Mouse (Mus musculus) intestine, embryonic 15.5 days (tissue): ENCODE measurements at regions not wholly inside any gene's neighbourhood (a gene's known extent, or its start where the extent isn't known, plus 50 kb on each side); places are given as distances from the start of the nearest gene placed in this dataset.

Experiments used
- ATAC-seq: fragments of 200-750 bp; cut with Nextera tagmentation; 2 replicates; pipeline ENCODE4 v1.8.0; 2017; ENCODE audit warnings: moderate TSS enrichment, moderate library complexity
- H3K27ac ChIP-seq: fragments of 300-500 bp; sonication (generic); 2 replicates; pipeline ENCODE4 v1.5.1; 2015; ENCODE audit warnings: mild to moderate bottlenecking, inconsistent platforms
- H3K27me3 ChIP-seq: fragments of 300-500 bp; sonication (generic); replicated peaks from 2 replicates; pipeline ENCODE4 v1.6.1; 2015; ENCODE audit warnings: inconsistent platforms
- H3K36me3 ChIP-seq: fragments of 300-500 bp; sonication (generic); 2 replicates; pipeline ENCODE4 v1.6.1; 2015; ENCODE audit warnings: inconsistent platforms
- H3K4me1 ChIP-seq: fragments of 300-500 bp; sonication (generic); replicated peaks from 2 replicates; pipeline ENCODE4 v1.6.1; 2015; ENCODE audit warnings: inconsistent platforms
- H3K4me2 ChIP-seq: fragments of 300-500 bp; sonication (generic); replicated peaks from 2 replicates; pipeline ENCODE4 v1.6.1; 2015; ENCODE audit warnings: mild to moderate bottlenecking, inconsistent platforms
- H3K4me3 ChIP-seq: fragments of 300-500 bp; sonication (generic); replicated peaks from 2 replicates; pipeline ENCODE4 v1.5.1; 2015; ENCODE audit warnings: inconsistent platforms
- H3K9ac ChIP-seq: fragments of 300-500 bp; sonication (generic); 2 replicates; pipeline ENCODE4 v1.6.1; 2015; ENCODE audit warnings: inconsistent platforms
- H3K9me3 ChIP-seq: fragments of 300-500 bp; sonication (generic); 2 replicates; pipeline ENCODE4 v1.6.1; 2016; ENCODE audit warnings: inconsistent platforms
- WGBS: fragments of 180-500 bp; shearing (Covaris S2); methylation state at CpG from one replicate; pipeline ENCODE4 v1.1.7; 2015; 5-methylcytosine and 5-hydroxymethylcytosine counted together

DNA sequence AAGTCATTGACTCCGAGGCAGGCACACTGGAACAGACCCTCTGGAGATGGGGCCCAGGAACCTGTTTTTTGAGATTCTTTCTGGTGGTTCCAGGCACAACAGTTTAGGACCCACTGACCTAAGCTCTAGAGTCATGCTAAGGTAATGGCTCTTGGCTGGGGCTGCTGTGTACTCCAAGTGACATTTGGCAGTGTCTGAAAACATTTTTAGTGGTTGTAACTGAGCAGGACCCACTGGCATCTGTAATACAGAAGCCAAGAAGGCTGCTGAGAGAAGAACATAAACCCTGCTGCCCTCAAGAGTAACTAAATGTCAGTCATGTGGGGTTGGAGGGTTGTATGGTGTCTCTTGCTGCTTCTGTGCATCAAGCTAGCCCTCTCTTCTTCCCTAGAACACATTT, 73.1 kb upstream of the Gadd45a start:
- no peaks in the 10 kb centered on the region for H3K9me3 ChIP-seq
- no peak overlapping the region for H3K9ac ChIP-seq
- no peak for ATAC-seq
- WGBS = 69% methylated on average over 1 of the region's 1 CpGs
- no peak overlapping the region for H3K4me2 ChIP-seq
- no peak overlapping the region for H3K4me3 ChIP-seq
- H3K4me1 ChIP-seq = peaks cover 8% of the 10 kb centered on the region; the same call in 1 of the 2 replicates
- H3K27ac ChIP-seq = no peak overlapping the region
- no peaks in the 10 kb centered on the region for H3K36me3 ChIP-seq
- H3K27me3 ChIP-seq = no peaks in the 10 kb centered on the region

- H3K4me1 ChIP-seq = peaks cover 7% of the 10 kb centered on the region; the same call in 1 of the 2 replicates
- ATAC-seq = no peak
- WGBS = 62% methylated on average over 4 of the region's 4 CpGs
- H3K9ac ChIP-seq = no peak overlapping the region
- no peaks in the 10 kb centered on the region for H3K9me3 ChIP-seq
- H3K36me3 ChIP-seq = no peaks in the 10 kb centered on the region
- no peaks in the 10 kb centered on the region for H3K27me3 ChIP-seq
- no peak overlapping the region for H3K27ac ChIP-seq
- no peak overlapping the region for H3K4me3 ChIP-seq
- no peak overlapping the region for H3K4me2 ChIP-seq
Observed at GRCm38 (mm10) chr6:67109774-67110173, 72.5 kb upstream of the Gadd45a start.

GRCm38 (mm10) chr6:67107517-67107916, 70.3 kb upstream of the Gadd45a start:
- ATAC-seq = peak; percentile 82
- Histone ChIP-seq H3K36me3 (no peaks in the 10 kb centered on the region), H3K9ac (no peak overlapping the region), H3K4me3 (no peak overlapping the region), H3K9me3 (no peaks in the 10 kb centered on the region), H3K27me3 (no peaks in the 10 kb centered on the region), H3K4me1 (peaks cover 4% of the 10 kb centered on the region; the same call in 1 of the 2 replicates), H3K27ac (no peak overlapping the region), H3K4me2 (no peak overlapping the region)
- 61% methylated on average over 4 of the region's 4 CpGs for WGBS

DNA sequence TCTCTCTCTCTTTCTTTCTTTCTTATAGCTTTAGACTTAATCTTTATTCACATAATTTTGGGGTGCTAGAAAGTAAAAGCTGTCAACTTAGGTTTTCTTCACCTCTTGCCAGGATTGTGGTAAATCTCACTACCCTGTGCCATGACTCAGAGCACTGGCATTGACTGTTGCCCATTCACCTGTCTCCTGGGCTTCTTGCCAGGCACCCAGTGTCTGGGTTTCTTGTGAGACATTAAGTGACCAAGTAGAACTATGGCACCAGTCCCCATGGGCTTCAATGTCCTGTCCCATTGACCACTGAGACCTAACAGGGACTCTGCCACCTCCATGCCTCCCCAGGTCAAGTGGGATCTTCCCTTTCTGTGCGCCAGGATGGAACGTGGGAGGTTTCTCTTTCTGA, 69.2 kb upstream of the Gadd45a start:
- no peak overlapping the region for H3K4me3 ChIP-seq
- no peak overlapping the region for H3K9ac ChIP-seq
- peaks cover 11% of the 10 kb centered on the region for H3K4me1 ChIP-seq
- no peak overlapping the region for H3K4me2 ChIP-seq
- H3K36me3 ChIP-seq = no peaks in the 10 kb centered on the region
- H3K9me3 ChIP-seq = no peaks in the 10 kb centered on the region
- ATAC-seq = no peak
- H3K27me3 ChIP-seq = no peaks in the 10 kb centered on the region
- WGBS = 89% methylated on average over 2 of the region's 2 CpGs
- no peak overlapping the region for H3K27ac ChIP-seq

DNA sequence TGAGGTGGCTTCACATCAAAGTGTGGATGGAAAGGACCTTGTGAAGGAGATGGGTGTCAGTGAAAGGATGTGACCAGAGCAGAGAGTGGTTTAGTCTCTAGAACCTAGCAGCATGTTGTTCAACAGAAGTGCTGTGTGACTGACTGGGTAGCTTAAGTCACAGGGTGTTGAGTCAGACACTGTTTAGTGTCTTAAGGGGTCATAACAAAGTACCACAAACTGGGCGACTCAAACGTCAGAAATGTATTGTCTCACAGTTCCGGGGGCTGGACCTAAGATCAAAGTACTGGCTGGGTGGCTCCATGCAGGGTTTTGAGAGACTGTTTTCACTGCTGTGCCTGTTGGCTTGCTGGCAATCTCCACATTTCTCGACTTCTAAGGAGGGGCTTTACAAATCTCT, 68.1 kb upstream of the Gadd45a start:
- WGBS = 14% methylated on average over 4 of the region's 4 CpGs
- no peak for ATAC-seq
- H3K27me3 ChIP-seq = no peaks in the 10 kb centered on the region
- H3K4me2 ChIP-seq = no peak overlapping the region
- no peak overlapping the region for H3K27ac ChIP-seq
- H3K36me3 ChIP-seq = no peaks in the 10 kb centered on the region
- no peak overlapping the region for H3K4me3 ChIP-seq
- H3K9me3 ChIP-seq = no peaks in the 10 kb centered on the region
- H3K4me1 ChIP-seq = peaks cover 11% of the 10 kb centered on the region
- no peak overlapping the region for H3K9ac ChIP-seq

GRCm38 (mm10) chr6:67104205-67104604, 66.9 kb upstream of the Gadd45a start:
- Histone ChIP-seq H3K4me1 (peaks cover 11% of the 10 kb centered on the region), H3K36me3 (no peaks in the 10 kb centered on the region), H3K4me3 (no peak overlapping the region), H3K9ac (no peak overlapping the region), H3K27me3 (no peaks in the 10 kb centered on the region), H3K4me2 (no peak overlapping the region), H3K9me3 (no peaks in the 10 kb centered on the region), H3K27ac (no peak overlapping the region)
- no peak for ATAC-seq
- WGBS = 85% methylated on average over 3 of the region's 3 CpGs

GRCm38 (mm10) chr6:67102541-67103134, 65.4 kb upstream of the Gadd45a start:
- WGBS = 33% methylated on average over 11 of the region's 11 CpGs
- ATAC-seq = peak; percentile 71
- Histone ChIP-seq H3K4me3 (no peak overlapping the region), H3K9ac (no peak overlapping the region), H3K9me3 (no peaks in the 10 kb centered on the region), H3K27me3 (no peaks in the 10 kb centered on the region), H3K4me1 (peaks cover 11% of the 10 kb centered on the region), H3K4me2 (no peak overlapping the region), H3K27ac (no peak overlapping the region), H3K36me3 (no peaks in the 10 kb centered on the region)

DNA sequence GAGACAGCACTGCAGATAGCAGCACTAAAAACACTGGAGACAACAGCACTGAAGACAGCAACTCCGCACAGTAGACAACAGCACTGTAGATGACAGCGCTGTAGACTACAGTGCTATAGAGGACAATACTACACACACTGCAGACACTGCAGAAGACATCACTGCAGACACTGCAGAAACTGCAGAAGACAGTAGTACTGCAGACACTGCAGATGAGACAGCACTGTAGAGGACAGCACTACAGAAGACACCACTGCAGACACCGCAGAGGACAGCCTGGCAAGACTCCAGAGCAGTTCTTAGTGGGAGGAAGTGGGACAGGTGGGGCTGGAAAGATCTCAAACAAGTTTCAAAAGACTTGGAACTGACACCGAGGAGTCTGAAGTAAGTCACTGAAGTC, 64.8 kb upstream of the Gadd45a start:
- H3K4me1 ChIP-seq = peaks cover 11% of the 10 kb centered on the region
- H3K36me3 ChIP-seq = no peaks in the 10 kb centered on the region
- H3K27ac ChIP-seq = no peak overlapping the region
- ATAC-seq = peak; percentile 54; the same call in 1 of the 2 replicates
- 72% methylated on average over 4 of the region's 4 CpGs for WGBS
- H3K4me3 ChIP-seq = no peak overlapping the region
- H3K9ac ChIP-seq = no peak overlapping the region
- no peaks in the 10 kb centered on the region for H3K9me3 ChIP-seq
- H3K27me3 ChIP-seq = no peaks in the 10 kb centered on the region
- no peak overlapping the region for H3K4me2 ChIP-seq

GRCm38 (mm10) chr6:67094426-67094825, 57.2 kb upstream of the Gadd45a start:
- no peak overlapping the region for H3K4me2 ChIP-seq
- ATAC-seq = no peak
- no peaks in the 10 kb centered on the region for H3K36me3 ChIP-seq
- no peaks in the 10 kb centered on the region for H3K9me3 ChIP-seq
- 79% methylated on average over 3 of the region's 3 CpGs for WGBS
- H3K4me1 ChIP-seq = no peaks in the 10 kb centered on the region
- no peak overlapping the region for H3K4me3 ChIP-seq
- no peak overlapping the region for H3K27ac ChIP-seq
- no peaks in the 10 kb centered on the region for H3K27me3 ChIP-seq
- H3K9ac ChIP-seq = no peak overlapping the region

DNA sequence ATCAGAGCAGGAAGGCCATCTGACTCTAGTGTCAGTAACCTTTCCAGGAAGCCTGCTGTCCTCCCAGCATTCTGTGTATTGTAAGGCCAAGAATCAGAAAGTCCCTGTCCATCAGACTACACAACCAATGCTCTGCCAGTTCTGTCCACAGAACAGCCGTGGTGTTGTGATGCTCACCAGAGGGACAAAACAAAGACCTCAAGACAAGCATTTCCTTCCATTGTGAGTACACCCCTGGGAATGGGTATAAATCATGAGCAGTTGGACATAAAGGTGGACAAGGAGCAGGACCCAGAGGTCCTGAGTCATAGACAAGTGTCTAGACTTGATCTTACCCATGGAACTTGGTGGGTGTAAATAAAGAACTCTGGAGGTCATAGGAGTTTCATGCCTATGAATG, 55.9 kb upstream of the Gadd45a start:
- Histone ChIP-seq H3K27me3 (no peaks in the 10 kb centered on the region), H3K4me2 (no peak overlapping the region), H3K9me3 (no peaks in the 10 kb centered on the region), H3K4me3 (no peak overlapping the region), H3K9ac (no peak overlapping the region), H3K4me1 (0 out of 2 replicates have a peak, but pooled peaks cover 2% of the 10 kb centered on the region), H3K27ac (no peak overlapping the region), H3K36me3 (no peaks in the 10 kb centered on the region)
- ATAC-seq = no peak
- 83% methylated on average over 1 of the region's 1 CpGs for WGBS

DNA sequence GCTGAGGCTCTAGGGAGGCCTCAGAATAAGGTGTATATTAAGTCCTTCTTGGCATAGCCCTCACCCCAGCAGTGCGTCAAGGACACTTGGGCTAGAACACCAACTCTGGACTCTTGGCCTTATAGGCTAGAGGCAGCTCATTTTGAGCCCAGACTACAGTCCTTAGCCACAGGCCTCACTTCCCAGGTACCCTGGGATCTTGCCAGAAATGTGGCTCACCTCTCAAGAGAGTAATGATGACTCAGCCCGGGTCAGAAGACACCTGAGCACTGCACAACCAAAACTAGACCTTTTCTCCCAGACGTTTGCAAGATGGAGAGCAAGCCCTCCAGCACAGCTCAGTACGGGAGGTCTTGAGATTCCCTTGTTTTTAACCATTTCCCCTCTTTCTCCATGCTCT, 52.9 kb upstream of the Gadd45a start:
- no peak overlapping the region for H3K27ac ChIP-seq
- no peaks in the 10 kb centered on the region for H3K27me3 ChIP-seq
- 0 out of 2 replicates have a peak, but pooled peaks cover 2% of the 10 kb centered on the region for H3K4me1 ChIP-seq
- H3K4me2 ChIP-seq = no peak overlapping the region
- ATAC-seq = no peak
- H3K9me3 ChIP-seq = no peaks in the 10 kb centered on the region
- 79% methylated on average over 4 of the region's 4 CpGs for WGBS
- H3K36me3 ChIP-seq = no peaks in the 10 kb centered on the region
- no peak overlapping the region for H3K9ac ChIP-seq
- H3K4me3 ChIP-seq = no peak overlapping the region

DNA sequence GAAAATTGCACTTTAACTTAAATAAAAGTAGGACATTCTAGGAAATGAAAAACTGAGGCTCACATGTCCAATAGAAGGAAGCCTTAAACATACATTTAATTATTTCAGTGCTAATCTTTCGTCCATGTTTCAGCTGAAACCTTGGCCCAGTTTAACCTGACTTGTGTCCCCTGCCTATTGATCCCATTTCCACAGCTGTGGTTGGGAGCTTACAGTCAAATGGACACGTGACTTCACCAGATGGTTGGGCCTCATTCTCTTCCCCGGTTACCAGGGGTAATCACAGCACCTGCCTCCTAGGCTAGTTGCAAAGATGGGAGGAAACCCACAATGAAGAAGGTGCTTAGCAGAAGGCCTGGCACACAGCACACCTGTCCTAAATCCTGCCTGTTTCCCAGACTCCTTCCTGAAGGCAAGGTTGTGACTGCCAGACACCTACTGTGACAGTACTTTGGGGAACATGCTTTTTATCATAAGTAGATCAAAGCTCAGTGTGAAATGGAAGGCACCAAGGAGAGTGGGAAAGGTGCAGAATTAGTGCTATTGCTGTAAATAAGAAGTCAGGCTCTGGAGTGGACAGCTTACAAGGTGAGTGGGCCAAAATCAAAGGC, 52.4 kb upstream of the Gadd45a start:
- 0 out of 2 replicates have a peak, but pooled peaks cover 2% of the 10 kb centered on the region for H3K4me1 ChIP-seq
- H3K9me3 ChIP-seq = no peaks in the 10 kb centered on the region
- no peak overlapping the region for H3K4me2 ChIP-seq
- 66% methylated on average over 3 of the region's 3 CpGs for WGBS
- H3K27ac ChIP-seq = no peak overlapping the region
- peak; percentile 20; the same call in 1 of the 2 replicates for ATAC-seq
- H3K27me3 ChIP-seq = no peaks in the 10 kb centered on the region
- H3K4me3 ChIP-seq = no peak overlapping the region
- H3K36me3 ChIP-seq = no peaks in the 10 kb centered on the region
- no peak overlapping the region for H3K9ac ChIP-seq
